Mouse (Mus musculus) kidney, adult 2 months (tissue): Measurements from ENCODE around the gene Commd7.

Experiments
- CTCF ChIP-seq: fragments of 200-500 bp; conservative IDR thresholded peaks from 2 replicates; pipeline ENCODE4 v1.5.1; 2011; ENCODE audit warnings: low read depth, mild to moderate bottlenecking, control low read depth, low read length, moderate library complexity, mixed read lengths; ENCODE audit not compliant: insufficient read depth, insufficient read length
- POLR2A ChIP-seq: fragments of 200-500 bp; IDR thresholded peaks from one replicate; pipeline ENCODE4 v1.6.1; 2011; ENCODE audit warnings: low read depth, low read length, control low read depth

DNA sequence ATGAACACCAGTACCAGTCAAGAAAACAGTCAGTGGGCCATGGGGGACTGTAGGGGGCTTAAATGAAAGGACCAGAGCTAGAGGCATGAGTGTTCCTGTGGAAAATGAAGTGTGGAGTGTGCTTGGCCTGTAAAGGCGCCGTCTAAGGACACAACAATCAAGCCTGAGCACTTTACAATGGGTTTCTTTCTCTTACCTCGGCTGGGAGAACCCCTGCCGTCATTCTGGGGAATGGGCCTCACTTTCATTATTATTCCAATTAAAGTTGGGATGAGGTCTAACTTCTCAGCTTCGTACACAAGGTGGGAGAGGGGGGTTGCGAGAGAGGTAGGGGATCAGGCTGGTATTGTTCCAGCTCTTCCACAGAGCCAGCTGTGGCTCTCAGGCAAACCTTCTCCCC is 10.4 kb upstream of the Commd7 start:
- TF ChIP-seq POLR2A, result no peak
- TF ChIP-seq CTCF, result no peak
